Mouse (Mus musculus) intestine, embryonic 15.5 days (tissue): ENCODE measurements around the gene Pdgfc. TPM values are rescaled to one million over a fixed set of nuclear protein-coding genes. Genes with fewer than 3 reads are reported as not detected.

Source experiments
- ATAC-seq: fragments of 200-750 bp; cut with Nextera tagmentation; 2 replicates; pipeline ENCODE4 v1.8.0; 2017; ENCODE audit warnings: moderate TSS enrichment, moderate library complexity
- H3K27ac ChIP-seq: fragments of 300-500 bp; sonication (generic); 2 replicates; pipeline ENCODE4 v1.5.1; 2015; ENCODE audit warnings: mild to moderate bottlenecking, inconsistent platforms
- H3K27me3 ChIP-seq: fragments of 300-500 bp; sonication (generic); replicated peaks from 2 replicates; pipeline ENCODE4 v1.6.1; 2015; ENCODE audit warnings: inconsistent platforms
- H3K36me3 ChIP-seq: fragments of 300-500 bp; sonication (generic); 2 replicates; pipeline ENCODE4 v1.6.1; 2015; ENCODE audit warnings: inconsistent platforms
- H3K4me1 ChIP-seq: fragments of 300-500 bp; sonication (generic); replicated peaks from 2 replicates; pipeline ENCODE4 v1.6.1; 2015; ENCODE audit warnings: inconsistent platforms
- H3K4me2 ChIP-seq: fragments of 300-500 bp; sonication (generic); replicated peaks from 2 replicates; pipeline ENCODE4 v1.6.1; 2015; ENCODE audit warnings: mild to moderate bottlenecking, inconsistent platforms
- H3K4me3 ChIP-seq: fragments of 300-500 bp; sonication (generic); replicated peaks from 2 replicates; pipeline ENCODE4 v1.5.1; 2015; ENCODE audit warnings: inconsistent platforms
- H3K9ac ChIP-seq: fragments of 300-500 bp; sonication (generic); 2 replicates; pipeline ENCODE4 v1.6.1; 2015; ENCODE audit warnings: inconsistent platforms
- H3K9me3 ChIP-seq: fragments of 300-500 bp; sonication (generic); 2 replicates; pipeline ENCODE4 v1.6.1; 2016; ENCODE audit warnings: inconsistent platforms
- WGBS: fragments of 180-500 bp; shearing (Covaris S2); methylation state at CpG from one replicate; pipeline ENCODE4 v1.1.7; 2015; 5-methylcytosine and 5-hydroxymethylcytosine counted together
- polyA plus RNA-seq: library from polyadenylated mRNA; unstranded; fragments of >200 nt; fragmentation: Nextera tagmentation; extraction: Ambion mirVana; gene quantifications from 2 replicates; pipeline ENCODE4 v1.2.1, GENCODE M21; 2015

The Pdgfc gene
- polyA plus RNA-seq, 1 experiment from 2014 or later, result 14.0 TPM

GRCm38 (mm10) chr3:81196937-81197336 is 160.7 kb downstream of the Pdgfc start:
- 46% methylated on average over 2 of the region's 2 CpGs for WGBS
- peak; percentile 34; the same call in 1 of the 2 replicates for ATAC-seq

GRCm38 (mm10) chr3:81197644-81198043 is 161.4 kb downstream of the Pdgfc start:
- Histone ChIP-seq H3K4me3 (no peak overlapping the region), H3K4me2 (no peak overlapping the region), H3K36me3 (no peaks in the 10 kb centered on the region), H3K27me3 (no peaks in the 10 kb centered on the region), H3K9me3 (no peaks in the 10 kb centered on the region), H3K4me1 (no peaks in the 10 kb centered on the region), H3K9ac (no peak overlapping the region), H3K27ac (no peak overlapping the region)
- WGBS, result 83% methylated on average over 4 of the region's 4 CpGs
- ATAC-seq, result peak; percentile 41

More at GRCm38 (mm10) chr3:81196937-81197336, 160.7 kb downstream of the Pdgfc start:
- H3K4me2 ChIP-seq, result no peak overlapping the region
- H3K27me3 ChIP-seq, result no peaks in the 10 kb centered on the region
- no peak overlapping the region for H3K4me3 ChIP-seq
- H3K4me1 ChIP-seq, result no peaks in the 10 kb centered on the region
- no peaks in the 10 kb centered on the region for H3K36me3 ChIP-seq
- no peak overlapping the region for H3K27ac ChIP-seq
- H3K9ac ChIP-seq, result no peak overlapping the region
- H3K9me3 ChIP-seq, result no peaks in the 10 kb centered on the region

- ATAC-seq, result peak; percentile 56
- WGBS, result 73% methylated on average over 8 of the region's 8 CpGs
Measured at GRCm38 (mm10) chr3:81200647-81201046, 164.4 kb downstream of the Pdgfc start.

GRCm38 (mm10) chr3:81205201-81205600 is 169.0 kb downstream of the Pdgfc start:
- WGBS, result 35% methylated on average over 5 of the region's 5 CpGs
- no peaks in the 10 kb centered on the region for H3K27me3 ChIP-seq
- ATAC-seq, result no peak
- H3K36me3 ChIP-seq, result no peaks in the 10 kb centered on the region
- no peak overlapping the region for H3K27ac ChIP-seq
- no peaks in the 10 kb centered on the region for H3K4me1 ChIP-seq
- H3K9me3 ChIP-seq, result no peaks in the 10 kb centered on the region
- no peak overlapping the region for H3K9ac ChIP-seq
- H3K4me2 ChIP-seq, result no peak overlapping the region
- H3K4me3 ChIP-seq, result no peak overlapping the region

More at GRCm38 (mm10) chr3:81200647-81201046, 164.4 kb downstream of the Pdgfc start:
- Histone ChIP-seq H3K4me2 (no peak overlapping the region), H3K4me1 (no peaks in the 10 kb centered on the region), H3K4me3 (no peak overlapping the region), H3K36me3 (no peaks in the 10 kb centered on the region), H3K27me3 (no peaks in the 10 kb centered on the region), H3K27ac (no peak overlapping the region), H3K9ac (no peak overlapping the region), H3K9me3 (no peaks in the 10 kb centered on the region)

- no peak for ATAC-seq
- Histone ChIP-seq H3K4me2 (no peak overlapping the region), H3K4me3 (no peak overlapping the region), H3K27me3 (no peaks in the 10 kb centered on the region), H3K27ac (no peak overlapping the region), H3K9me3 (no peaks in the 10 kb centered on the region), H3K36me3 (no peaks in the 10 kb centered on the region), H3K9ac (no peak overlapping the region), H3K4me1 (no peaks in the 10 kb centered on the region)
- WGBS, result 91% methylated on average over 2 of the region's 2 CpGs
Measured at GRCm38 (mm10) chr3:81208246-81208645, 172.0 kb downstream of the Pdgfc start.

- Histone ChIP-seq H3K9ac (no peak overlapping the region), H3K27me3 (no peaks in the 10 kb centered on the region), H3K4me2 (no peak overlapping the region), H3K9me3 (no peaks in the 10 kb centered on the region), H3K4me1 (no peaks in the 10 kb centered on the region), H3K36me3 (no peaks in the 10 kb centered on the region), H3K27ac (no peak overlapping the region), H3K4me3 (no peak overlapping the region)
- no peak for ATAC-seq
- 76% methylated on average over 3 of the region's 3 CpGs for WGBS
Measured at GRCm38 (mm10) chr3:81211147-81211546, 174.9 kb downstream of the Pdgfc start.

- no peak overlapping the region for H3K4me2 ChIP-seq
- no peaks in the 10 kb centered on the region for H3K36me3 ChIP-seq
- H3K9me3 ChIP-seq, result no peaks in the 10 kb centered on the region
- H3K4me1 ChIP-seq, result no peaks in the 10 kb centered on the region
- no peak overlapping the region for H3K9ac ChIP-seq
- no peak overlapping the region for H3K4me3 ChIP-seq
- 51% methylated on average over 3 of the region's 3 CpGs for WGBS
- H3K27ac ChIP-seq, result no peak overlapping the region
- ATAC-seq, result no peak
- no peaks in the 10 kb centered on the region for H3K27me3 ChIP-seq
Measured at GRCm38 (mm10) chr3:81211666-81212065, 175.4 kb downstream of the Pdgfc start.

GRCm38 (mm10) chr3:81215547-81216118 is 179.4 kb downstream of the Pdgfc start:
- Histone ChIP-seq H3K9me3 (no peaks in the 10 kb centered on the region), H3K27me3 (no peaks in the 10 kb centered on the region), H3K4me1 (no peaks in the 10 kb centered on the region), H3K9ac (no peak overlapping the region), H3K27ac (no peak overlapping the region), H3K36me3 (no peaks in the 10 kb centered on the region), H3K4me2 (no peak overlapping the region), H3K4me3 (no peak overlapping the region)
- ATAC-seq, result no peak
- WGBS, result 60% methylated on average over 4 of the region's 4 CpGs

GRCm38 (mm10) chr3:81221682-81222081 is 185.5 kb downstream of the Pdgfc start:
- H3K36me3 ChIP-seq, result no peaks in the 10 kb centered on the region
- H3K4me1 ChIP-seq, result no peaks in the 10 kb centered on the region
- H3K9me3 ChIP-seq, result no peaks in the 10 kb centered on the region
- no peak overlapping the region for H3K9ac ChIP-seq
- no peak for ATAC-seq
- H3K4me2 ChIP-seq, result no peak overlapping the region
- H3K27ac ChIP-seq, result no peak overlapping the region
- 55% methylated on average over 4 of the region's 4 CpGs for WGBS
- no peak overlapping the region for H3K4me3 ChIP-seq
- H3K27me3 ChIP-seq, result no peaks in the 10 kb centered on the region

- Histone ChIP-seq H3K27me3 (no peaks in the 10 kb centered on the region), H3K27ac (no peak overlapping the region), H3K9me3 (no peaks in the 10 kb centered on the region), H3K4me1 (no peaks in the 10 kb centered on the region), H3K4me3 (no peak overlapping the region), H3K4me2 (no peak overlapping the region), H3K36me3 (no peaks in the 10 kb centered on the region), H3K9ac (no peak overlapping the region)
- ATAC-seq, result no peak
- WGBS, result 34% methylated on average over 4 of the region's 4 CpGs
Measured at GRCm38 (mm10) chr3:81228344-81228743, 192.1 kb downstream of the Pdgfc start.

- Histone ChIP-seq H3K9ac (no peak overlapping the region), H3K36me3 (no peaks in the 10 kb centered on the region), H3K4me2 (no peak overlapping the region), H3K27me3 (no peaks in the 10 kb centered on the region), H3K4me3 (no peak overlapping the region), H3K4me1 (no peaks in the 10 kb centered on the region), H3K27ac (no peak overlapping the region), H3K9me3 (no peaks in the 10 kb centered on the region)
- 31% methylated on average over 7 of the region's 7 CpGs for whole genome bisulfite sequencing
- peak; percentile 82 for ATAC-seq
Measured at GRCm38 (mm10) chr3:81242697-81243590, 206.7 kb downstream of the Pdgfc start.

GRCm38 (mm10) chr3:81243591-81243990 is 207.4 kb downstream of the Pdgfc start:
- Histone ChIP-seq H3K4me2 (no peak overlapping the region), H3K36me3 (no peaks in the 10 kb centered on the region), H3K27me3 (no peaks in the 10 kb centered on the region), H3K4me3 (no peak overlapping the region), H3K9ac (no peak overlapping the region), H3K9me3 (no peaks in the 10 kb centered on the region), H3K4me1 (no peaks in the 10 kb centered on the region), H3K27ac (no peak overlapping the region)
- no peak for ATAC-seq
- 63% methylated on average over 6 of the region's 6 CpGs for WGBS

GRCm38 (mm10) chr3:81262801-81263200 is 226.6 kb downstream of the Pdgfc start:
- Histone ChIP-seq H3K4me3 (no peak overlapping the region), H3K4me1 (no peaks in the 10 kb centered on the region), H3K9me3 (no peaks in the 10 kb centered on the region), H3K27me3 (no peaks in the 10 kb centered on the region), H3K36me3 (no peaks in the 10 kb centered on the region), H3K27ac (no peak overlapping the region), H3K9ac (no peak overlapping the region), H3K4me2 (no peak overlapping the region)
- WGBS, result 97% methylated on average over 1 of the region's 1 CpGs
- no peak for ATAC-seq
